Mouse (Mus musculus) ES-E14 (cell line): ENCODE results near the gene Extl1. TPM values are rescaled to one million over a fixed set of nuclear protein-coding genes. Genes with fewer than 3 reads are reported as not detected.

Source experiments
- DNase-seq: peaks from one replicate; pipeline ENCODE4 v3.0.0-alpha.2; 2013; ENCODE audit warnings: low read depth, low spot score
- H3K27ac ChIP-seq: 2 replicates; pipeline ENCODE4 v1.5.1; 2012; ENCODE audit warnings: low read depth, mild to moderate bottlenecking, low read length, moderate library complexity, mixed read lengths; ENCODE audit not compliant: poor library complexity, insufficient read depth, severe bottlenecking
- H3K36me3 ChIP-seq: 2 replicates; pipeline ENCODE4 v1.6.1; 2012; ENCODE audit warnings: mild to moderate bottlenecking, low read length, moderate library complexity, mixed read lengths; ENCODE audit not compliant: control insufficient read depth, poor library complexity, insufficient read depth, severe bottlenecking
- H3K4me1 ChIP-seq, 2 experiments: fragments of 150-350 bp in 1 of 2; sonication (generic) in 1 of 2; 2 replicates each; pipeline ENCODE4 v1.6.1; 2012; ENCODE audit warnings: low read length in 2 of 2, mild to moderate bottlenecking in 1 of 2, mixed read lengths in 1 of 2; ENCODE audit not compliant: control insufficient read depth in 2 of 2, insufficient read depth in 2 of 2, poor library complexity in 1 of 2
- H3K4me3 ChIP-seq, 2 experiments: fragments of 150-350 bp in 1 of 2; sonication (generic) in 1 of 2; 2 replicates each; pipeline ENCODE4 v1.5.1; 2012; ENCODE audit warnings: low read length in 2 of 2, low read depth in 1 of 2, mild to moderate bottlenecking in 1 of 2, mixed read lengths in 1 of 2; ENCODE audit not compliant: insufficient read depth in 1 of 2, poor library complexity in 1 of 2, severe bottlenecking in 1 of 2
- H3K9ac ChIP-seq: 2 replicates; pipeline ENCODE4 v1.6.1; 2012; ENCODE audit warnings: low read depth, mild to moderate bottlenecking, low read length, mixed read lengths; ENCODE audit not compliant: poor library complexity, insufficient read depth, severe bottlenecking
- H3K9me3 ChIP-seq: fragments of 150-350 bp; sonication (generic); 2 replicates; pipeline ENCODE4 v1.6.1; 2012; ENCODE audit warnings: low read depth, mild to moderate bottlenecking, low read length; ENCODE audit not compliant: control insufficient read depth, insufficient read depth
- CHD2 ChIP-seq: IDR thresholded peaks from 2 replicates; pipeline ENCODE4 v1.6.1; 2014; ENCODE audit warnings: mild to moderate bottlenecking, low read depth, low read length, inconsistent platforms
- HCFC1 ChIP-seq: IDR thresholded peaks from 2 replicates; pipeline ENCODE4 v1.6.1; 2012; ENCODE audit warnings: low read length, inconsistent platforms, borderline replicate concordance; ENCODE audit not compliant: insufficient read depth
- MAFK ChIP-seq: IDR thresholded peaks from 2 replicates; pipeline ENCODE4 v1.6.1; 2014; ENCODE audit warnings: mild to moderate bottlenecking, low read depth, low read length, inconsistent platforms; ENCODE audit not compliant: insufficient read depth
- ZC3H11A ChIP-seq: IDR thresholded peaks from 2 replicates; pipeline ENCODE4 v1.6.1; 2012; ENCODE audit warnings: low read depth, mild to moderate bottlenecking, inconsistent platforms, low read length, borderline replicate concordance
- ZNF384 ChIP-seq: IDR thresholded peaks from 2 replicates; pipeline ENCODE4 v1.6.1; 2012; ENCODE audit warnings: low read depth, low read length, inconsistent platforms
- in situ Hi-C, 2 experiments: fragments of 600-800 bp; cut with MboI; formaldehyde crosslinking; loops; one replicate each; pipeline ENCODE4 v1.15.1; 2025; ENCODE audit warnings: low sequenced_read_pairs in 2 of 2, inconsistent platforms in 1 of 2; ENCODE audit not compliant: unreplicated experiment in 2 of 2
- total RNA-seq: library from RNA; depleted of rRNA; stranded (reverse); fragments of 300-350 nt; gene quantifications from 2 replicates; pipeline ENCODE4 v1.2.3, GENCODE M21; 2012

The Extl1 gene
- total RNA-seq, 1 experiment, result 4.2 TPM

GRCm38 (mm10) chr4:134362124-134362523 lies 21.5 kb downstream of the Extl1 start:
- Histone ChIP-seq H3K36me3 (no peaks in the 10 kb centered on the region), H3K9me3 (no peaks in the 10 kb centered on the region), H3K27ac (no peak overlapping the region), H3K9ac (no peak overlapping the region), H3K4me3 (no peak overlapping the region), H3K4me1 (peaks cover under 1 to 14% of the 10 kb centered on the region in 2 experiments; a peak in 3 of 4 replicates)
- in situ Hi-C loops, result no loop called here
- TF ChIP-seq MAFK (no peak), ZNF384 (no peak), CHD2 (no peak), ZC3H11A (no peak), HCFC1 (no peak)
- no peak for DNase-seq

DNA sequence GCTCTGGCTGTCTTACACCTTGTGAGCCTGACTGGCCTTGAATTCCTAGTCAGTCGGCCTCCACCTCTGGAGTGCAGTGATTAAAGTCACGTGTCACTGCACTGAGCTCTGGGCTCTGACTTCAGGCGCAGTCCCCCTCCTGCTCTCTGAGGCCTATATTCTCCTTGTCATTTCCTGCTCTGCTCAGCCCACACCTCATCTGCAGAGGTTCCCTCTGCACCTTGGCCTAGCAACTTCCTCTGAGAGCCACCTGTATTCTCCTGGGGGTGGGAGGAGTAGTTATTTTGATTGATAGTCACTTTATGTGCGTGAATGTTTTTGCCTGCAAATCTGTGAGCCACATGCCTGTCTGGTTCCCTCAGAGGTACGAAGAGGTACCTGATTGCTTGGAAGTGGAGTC lies 22.4 kb downstream of the Extl1 start:
- no peak for DNase-seq
- no peak overlapping the region for H3K4me3 ChIP-seq
- H3K9ac ChIP-seq, result no peak overlapping the region
- in situ Hi-C loops, result no loop called here
- H3K9me3 ChIP-seq, result no peaks in the 10 kb centered on the region
- TF ChIP-seq ZC3H11A, result no peak
- TF ChIP-seq MAFK, result no peak
- H3K4me1 ChIP-seq, result peaks cover 5 to 21% of the 10 kb centered on the region in 2 experiments; a peak in 3 of 4 replicates
- H3K36me3 ChIP-seq, result peaks cover 1% of the 10 kb centered on the region; the same call in 1 of the 2 replicates
- H3K27ac ChIP-seq, result no peak overlapping the region

DNA sequence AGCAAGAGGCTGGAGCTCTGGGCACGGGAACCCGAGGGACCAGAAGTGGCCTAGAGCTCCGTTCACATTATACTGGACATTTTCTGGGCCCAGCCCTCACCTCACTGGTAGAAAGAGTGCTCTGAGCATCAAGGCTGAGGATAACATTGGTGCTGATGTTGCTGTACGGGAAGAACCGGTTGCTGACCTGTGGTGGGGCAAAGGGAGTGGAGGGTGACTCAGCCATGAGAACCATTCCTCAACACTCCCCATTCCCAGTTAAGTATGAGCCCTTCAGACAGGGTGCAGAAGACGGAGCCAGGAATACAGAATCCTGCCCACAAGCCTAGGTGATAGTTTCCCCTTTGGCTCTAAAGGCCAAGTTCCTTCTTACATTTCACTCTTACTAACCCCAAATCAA lies 24.0 kb downstream of the Extl1 start:
- H3K36me3 ChIP-seq, result peaks cover 3% of the 10 kb centered on the region; the same call in 1 of the 2 replicates
- peaks cover 5 to 28% of the 10 kb centered on the region in 2 experiments; a peak in 3 of 4 replicates for H3K4me1 ChIP-seq
- in situ Hi-C loops, result no loop called here
- TF ChIP-seq ZNF384 (no peak), HCFC1 (no peak), ZC3H11A (no peak), CHD2 (no peak), MAFK (no peak)
- no peaks in the 10 kb centered on the region for H3K9me3 ChIP-seq
- H3K27ac ChIP-seq, result no peak overlapping the region; the same call in 1 of the 2 replicates
- H3K4me3 ChIP-seq, result no peak overlapping the region
- no peak overlapping the region for H3K9ac ChIP-seq
- no peak for DNase-seq

DNA sequence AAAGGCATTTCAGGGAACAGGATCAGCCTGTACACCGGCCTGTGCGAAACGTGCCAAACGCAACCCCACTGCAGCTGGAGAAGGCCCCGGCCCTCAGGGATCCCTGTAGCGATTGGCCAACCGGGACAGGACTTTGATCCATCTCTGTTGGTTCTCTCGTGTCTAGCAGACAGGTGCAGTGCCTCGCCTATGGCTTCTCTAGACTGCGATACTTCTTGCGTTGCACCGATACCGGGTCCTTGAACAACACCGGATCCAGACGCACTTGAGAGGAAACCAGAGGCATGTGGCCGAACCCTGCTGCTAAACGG lies 26.2 kb downstream of the Extl1 start:
- no peak for DNase-seq
- TF ChIP-seq HCFC1, result no peak
- TF ChIP-seq CHD2, result no peak
- no peak for TF ChIP-seq ZNF384
- TF ChIP-seq MAFK, result no peak
- TF ChIP-seq ZC3H11A, result no peak
- Histone ChIP-seq H3K36me3 (peaks cover 4% of the 10 kb centered on the region), H3K4me1 (peaks cover 5 to 31% of the 10 kb centered on the region in 2 experiments; a peak in 3 of 4 replicates), H3K9ac (no peak overlapping the region), H3K27ac (no peak overlapping the region), H3K4me3 (no peak overlapping the region; a peak in 1 of 4 replicates), H3K9me3 (no peaks in the 10 kb centered on the region)
- in situ Hi-C loops, result no loop called here
